Mouse (Mus musculus) left cerebral cortex, adult 2 months (tissue): Measurements from ENCODE around the gene Ssbp3. TPM values are rescaled to one million over a fixed set of nuclear protein-coding genes. Genes with fewer than 3 reads are reported as not detected.

Source experiments
- DNase-seq, 2 experiments: peaks; one replicate each; pipeline ENCODE4 v3.0.0; 2021 to 2022; ENCODE audit warnings: low spot score in 2 of 2, mixed read lengths in 1 of 2; ENCODE audit errors: extremely low spot score in 1 of 2
- H3K27ac ChIP-seq: fragments of 200-600 bp; 2 replicates; pipeline ENCODE4 v1.8.1; 2022
- H3K4me3 ChIP-seq: fragments of 200-600 bp; 2 replicates; pipeline ENCODE4 v1.8.1; 2022
- CTCF ChIP-seq: fragments of 200-600 bp; IDR thresholded peaks from 2 replicates; pipeline ENCODE4 v1.8.1; 2022; ENCODE audit warnings: antibody characterized with exemption, mild to moderate bottlenecking, moderate library complexity
- intact Hi-C: fragments of 180-260 bp; cut with DNase I; formaldehyde crosslinking; loops from one replicate; pipeline ENCODE4 v1.15.1; 2025
- long read RNA-seq, 2 experiments: library from polyadenylated mRNA; stranded (forward); transcript quantifications; one replicate each; pipeline ENCODE4 v2.0.0; 2021; ENCODE audit warnings: borderline mapping rate in 2 of 2
- total RNA-seq, 2 experiments: library from RNA; stranded (reverse); gene quantifications; 2 replicates each; pipeline ENCODE4 v1.2.3; 2021

Gene Ssbp3
- 100 to 1,000 TPM; 181 to 187 TPM for total RNA-seq
- long read RNA-seq, experiment 1, transcript Ssbp3-202 (17 exons, 1,924 nt) = major isoform, 112 of 173 reads
- long read RNA-seq, experiment 1, transcript Ssbp3-201 (18 exons, 3,195 nt) = minor isoform, 6 of 173 reads
- long read RNA-seq, experiment 1, partial matches to known transcripts = 11 of 173 reads
- long read RNA-seq, experiment 1, other reads (novel, unspliced or antisense) = 44 of 173 reads
- long read RNA-seq, experiment 2, transcript Ssbp3-202 (17 exons, 1,924 nt) = major isoform, 79 of 136 reads
- long read RNA-seq, experiment 2, partial matches to known transcripts = 20 of 136 reads
- long read RNA-seq, experiment 2, other reads (novel, unspliced or antisense) = 33 of 136 reads

DNA sequence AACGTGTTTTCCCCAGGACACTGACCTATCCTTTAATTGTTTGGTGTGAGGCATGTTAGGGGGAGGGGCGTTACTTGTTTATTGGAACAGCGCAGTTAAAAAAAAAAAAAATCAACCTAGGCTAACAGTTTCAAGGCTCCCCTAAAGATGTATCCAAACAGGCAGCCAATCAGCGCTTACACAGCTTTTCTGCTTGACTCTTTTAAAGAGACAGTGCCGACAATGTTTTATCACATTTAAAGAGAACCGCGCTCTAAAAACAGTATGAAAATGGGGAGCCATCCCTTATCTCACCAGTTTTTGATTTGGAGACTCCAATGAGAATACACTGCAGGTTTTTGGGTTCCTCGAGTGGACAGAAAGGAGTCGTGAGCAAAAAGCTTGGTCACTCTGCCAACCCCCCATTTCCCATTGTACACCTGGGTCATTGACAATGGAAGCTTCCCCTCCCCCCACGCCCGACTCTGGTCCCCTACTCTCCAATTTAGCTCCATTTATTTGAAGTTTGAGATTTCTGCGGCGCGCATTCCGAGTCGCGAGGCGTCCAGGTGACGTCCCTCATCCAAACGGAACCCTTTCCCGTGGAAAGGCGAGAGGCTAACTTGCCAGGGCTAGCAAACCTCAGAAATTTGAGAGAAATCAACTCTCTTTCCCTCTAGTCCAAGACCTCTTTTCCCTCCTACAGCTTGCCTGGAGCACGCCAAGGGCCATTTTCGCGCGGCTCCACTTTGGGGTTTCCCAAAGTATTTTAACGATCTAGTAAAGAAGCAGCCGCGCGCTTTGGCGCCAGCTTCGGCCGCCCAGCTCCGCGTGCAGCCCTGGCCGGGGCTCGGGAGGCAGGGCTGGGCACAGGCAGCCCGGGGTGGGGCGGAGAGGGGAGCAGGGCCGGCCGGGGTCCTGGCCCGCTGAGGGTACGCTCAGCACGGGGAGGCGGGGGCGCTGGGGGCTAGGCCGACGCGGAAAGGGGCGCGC is at the start of gene Ssbp3:
Gene Ssbp3 (plus strand): TSS at position 501 of the 972 bp plus-strand sequence.
- TF ChIP-seq CTCF = no peak
- intact Hi-C loops = loop anchor here (1.0 to 5.0 kb wide), 3 partner anchors 70 to 252 kb away; no protein-coding TSS in a partner anchor
- Histone ChIP-seq H3K27ac (peak within 1 kb of the TSS; percentile 84), H3K4me3 (peak within 1 kb of the TSS; percentile 83)
- peak in 1 of 2 experiments; percentile 44 for DNase-seq

DNA sequence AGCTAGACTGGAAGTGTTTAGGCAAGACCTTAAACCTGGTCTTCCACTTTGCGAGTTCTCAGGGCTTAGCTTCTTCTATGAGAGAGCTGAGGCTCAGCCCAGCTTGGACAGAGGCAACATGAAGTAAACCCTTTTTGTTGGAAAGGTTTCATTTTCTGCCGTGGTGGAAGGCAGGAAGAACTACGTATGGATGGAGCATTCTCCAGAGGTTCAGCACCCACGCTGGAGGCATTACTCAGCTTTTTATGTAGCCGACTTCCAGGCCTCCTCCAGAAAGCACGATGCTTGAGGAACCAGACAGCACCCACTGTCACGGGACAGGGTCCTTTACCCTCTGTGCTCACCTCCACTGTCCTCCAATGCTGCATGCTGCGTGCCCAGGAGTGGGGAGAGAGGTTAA is 48.6 kb upstream of the Ssbp3 start:
- intact Hi-C loops = no loop called here
- no peak for DNase-seq
- H3K4me3 ChIP-seq = no peak overlapping the region
- TF ChIP-seq CTCF = no peak
- no peak overlapping the region for H3K27ac ChIP-seq

DNA sequence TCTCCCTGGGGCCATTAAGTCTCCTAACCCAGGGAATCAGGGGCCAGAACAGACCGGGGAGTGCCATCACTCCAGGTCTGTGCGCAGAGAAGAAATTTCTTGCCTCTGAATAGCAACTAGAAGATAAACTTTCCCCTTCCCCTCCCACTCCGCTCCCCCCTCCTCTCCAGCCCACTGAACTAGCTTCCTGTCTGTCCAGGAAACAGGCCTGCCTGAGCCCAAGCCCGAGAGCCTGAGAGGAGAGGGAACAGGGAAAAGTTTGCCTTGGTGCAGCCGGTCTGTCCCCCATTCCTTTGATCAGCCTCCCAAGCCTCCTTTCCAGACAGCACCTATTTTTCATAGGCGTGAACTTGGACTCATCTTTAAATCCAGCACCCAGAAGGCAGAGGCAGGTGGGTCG is 48.2 kb upstream of the Ssbp3 start:
- no peak for DNase-seq
- Histone ChIP-seq H3K4me3 (no peak overlapping the region), H3K27ac (no peak overlapping the region)
- no peak for TF ChIP-seq CTCF
- intact Hi-C loops = no loop called here

DNA sequence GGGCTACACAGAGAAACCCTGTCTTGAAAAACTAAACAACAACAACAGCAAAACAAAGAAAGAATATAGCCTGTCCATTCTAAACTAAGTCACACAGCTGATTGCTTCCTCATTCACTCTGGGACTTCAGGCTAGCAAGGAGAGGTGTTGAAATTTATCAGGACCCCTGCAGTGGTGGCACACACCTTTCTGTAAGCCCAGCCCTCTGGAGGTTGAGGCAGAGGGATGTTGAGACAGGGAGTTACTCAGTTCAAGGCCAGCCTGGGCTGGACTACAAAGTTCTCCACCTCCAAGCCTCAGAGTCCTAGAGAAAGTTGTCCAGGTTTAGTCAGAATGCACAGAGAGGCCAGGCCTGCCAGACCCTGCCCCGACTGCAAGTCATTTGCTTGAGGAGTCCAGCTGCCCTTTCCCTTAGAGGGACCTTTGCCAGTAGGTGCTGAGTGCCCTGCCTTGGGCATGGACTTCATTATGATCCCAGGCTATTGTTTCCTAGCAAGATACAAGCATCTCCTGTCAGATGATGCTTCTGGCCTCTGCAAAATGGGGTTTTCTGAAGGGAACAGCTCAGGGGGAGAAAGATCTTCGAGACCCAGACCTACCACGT is 47.6 kb upstream of the Ssbp3 start:
- no peak for DNase-seq
- intact Hi-C loops = no loop called here
- TF ChIP-seq CTCF = no peak
- Histone ChIP-seq H3K27ac (no peak overlapping the region), H3K4me3 (no peak overlapping the region)

DNA sequence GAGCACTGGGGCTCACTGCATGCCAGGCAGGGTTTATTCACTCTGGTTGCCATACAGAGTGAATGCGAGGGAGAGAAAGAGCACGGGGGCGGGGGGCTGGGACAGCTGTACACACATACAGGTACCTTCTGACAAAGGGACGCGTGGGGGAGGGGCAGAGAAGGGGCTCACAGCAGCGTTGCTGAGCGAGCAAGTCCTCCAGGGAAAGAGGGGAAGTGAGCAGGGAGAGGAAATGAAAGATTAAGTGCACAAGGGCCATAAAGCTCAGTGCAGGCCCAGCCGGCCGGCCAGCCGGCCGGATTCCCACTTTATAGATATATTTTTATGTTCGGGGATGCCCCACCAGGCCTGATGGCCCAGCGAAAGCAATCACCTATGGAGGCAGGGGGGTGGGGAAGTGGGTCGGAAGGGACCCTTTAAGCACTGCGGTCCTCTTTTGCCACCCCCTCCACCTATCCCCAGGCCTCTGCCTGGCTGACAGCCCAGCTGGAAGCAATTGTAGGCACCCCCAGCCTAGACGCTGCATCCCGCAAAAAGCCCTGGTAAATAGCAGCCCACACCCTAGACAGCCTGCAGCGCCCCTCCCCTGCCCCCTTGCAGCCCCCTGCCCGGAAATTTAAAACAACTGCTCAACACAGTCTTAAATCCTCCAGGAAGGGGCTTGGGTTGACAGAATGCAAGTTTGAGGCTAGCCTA is 44.9 kb upstream of the Ssbp3 start:
- Histone ChIP-seq H3K4me3 (no peak overlapping the region), H3K27ac (no peak overlapping the region)
- no peak for DNase-seq
- TF ChIP-seq CTCF = no peak
- intact Hi-C loops = no loop called here

DNA sequence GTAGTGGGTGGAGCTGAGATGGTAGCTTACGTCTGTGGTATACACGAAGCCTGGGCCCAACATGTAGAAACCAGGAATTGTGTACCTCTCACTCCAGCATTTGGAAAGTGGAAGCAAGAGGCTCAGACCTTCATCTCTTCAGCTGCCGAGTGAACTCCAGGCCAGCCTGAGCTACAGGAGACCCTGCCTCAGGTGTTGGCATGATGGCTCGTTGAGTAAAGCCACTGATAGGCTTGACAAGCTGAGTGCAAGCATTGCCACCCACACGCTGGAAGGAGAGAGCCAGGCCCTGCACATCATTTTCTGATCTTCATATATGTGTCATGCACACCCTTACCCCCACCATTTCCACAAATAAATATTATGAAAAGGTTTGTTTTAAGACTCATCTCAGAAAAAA is 44.1 kb upstream of the Ssbp3 start:
- intact Hi-C loops = no loop called here
- no peak for TF ChIP-seq CTCF
- no peak overlapping the region for H3K27ac ChIP-seq
- DNase-seq = no peak
- no peak overlapping the region for H3K4me3 ChIP-seq

DNA sequence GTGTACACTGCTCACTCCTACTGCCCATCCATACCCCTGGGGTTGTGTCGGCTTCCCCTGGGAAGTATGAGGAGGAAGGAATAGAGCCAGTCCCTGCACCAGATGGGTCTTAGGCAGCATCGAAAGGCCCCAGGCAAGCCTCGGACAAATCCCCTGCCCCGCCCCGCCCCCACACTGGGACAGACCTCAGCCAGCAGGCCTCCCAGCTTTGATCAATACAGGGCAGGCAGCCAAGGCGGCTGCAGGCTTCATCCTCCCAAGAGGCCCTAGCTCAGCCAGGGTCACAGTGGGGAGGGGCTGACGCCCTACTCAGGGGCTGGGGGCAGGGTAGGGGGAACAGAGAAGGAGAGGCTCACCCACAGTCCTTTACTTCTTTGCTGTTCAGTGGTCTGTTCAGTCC is 43.7 kb upstream of the Ssbp3 start:
- intact Hi-C loops = no loop called here
- H3K27ac ChIP-seq = no peak overlapping the region

DNA sequence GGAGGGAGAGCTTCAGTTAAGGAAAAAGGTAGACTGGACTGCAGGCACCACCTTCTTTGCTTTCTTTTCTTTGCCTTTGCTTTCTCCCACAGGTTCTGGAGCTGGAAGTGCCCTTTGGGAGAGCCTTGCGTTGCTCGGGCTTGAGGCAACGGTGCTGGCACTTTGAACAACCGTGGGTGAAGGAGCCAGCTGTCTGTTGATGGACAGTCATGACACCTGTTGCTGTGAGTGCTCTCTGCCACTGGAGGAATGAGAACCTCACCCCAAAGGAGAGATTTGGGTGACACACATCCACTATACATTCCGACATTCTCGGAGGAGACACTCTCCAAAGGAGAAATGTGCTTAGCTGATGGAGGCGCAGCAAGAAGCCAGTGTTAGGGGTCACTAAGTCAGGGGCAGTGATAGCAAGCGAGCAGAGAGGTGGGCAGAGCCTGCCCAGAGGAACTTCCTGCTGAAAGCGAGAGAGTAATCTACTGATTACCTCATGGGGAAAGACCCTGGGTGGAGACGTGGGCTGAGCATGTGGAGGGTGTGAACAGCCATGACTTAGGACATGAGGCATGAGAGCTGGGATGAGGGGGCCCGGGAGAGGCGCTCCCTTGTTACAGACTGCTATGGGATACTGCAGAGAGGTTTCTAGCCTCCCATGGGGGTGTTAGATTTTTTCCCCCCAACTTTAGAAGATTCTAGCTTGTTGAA is 41.6 kb upstream of the Ssbp3 start:
- intact Hi-C loops = no loop called here
- no peak for TF ChIP-seq CTCF
- no peak for DNase-seq
- Histone ChIP-seq H3K4me3 (no peak overlapping the region), H3K27ac (no peak overlapping the region)

More for the DNA sequence above, 43.7 kb upstream of the Ssbp3 start:
- TF ChIP-seq CTCF = no peak
- no peak overlapping the region for H3K4me3 ChIP-seq
- peak in 1 of 2 experiments; percentile 52 for DNase-seq

DNA sequence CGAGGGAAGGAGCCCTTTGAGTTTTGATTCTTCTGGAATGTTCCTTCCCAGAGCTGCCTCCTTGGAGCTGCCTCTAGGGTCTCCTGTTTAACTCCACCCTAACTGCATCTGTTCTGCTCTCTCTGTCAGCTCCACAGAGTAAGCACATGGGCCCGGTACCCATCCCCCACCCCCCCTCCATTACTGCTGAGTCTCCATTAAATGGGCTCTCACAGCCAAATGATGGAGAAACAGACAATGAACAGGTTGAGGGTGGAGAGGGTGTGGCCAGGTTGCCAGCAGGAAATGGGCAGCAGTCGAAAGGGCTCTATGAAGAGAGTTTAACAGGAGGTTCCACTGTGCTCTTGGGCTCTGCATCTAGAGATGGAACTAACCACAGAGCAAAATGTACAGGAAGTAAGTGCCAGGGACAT is 41.0 kb upstream of the Ssbp3 start:
- TF ChIP-seq CTCF = no peak
- Histone ChIP-seq H3K27ac (no peak overlapping the region), H3K4me3 (no peak overlapping the region)
- intact Hi-C loops = no loop called here
- DNase-seq = no peak

DNA sequence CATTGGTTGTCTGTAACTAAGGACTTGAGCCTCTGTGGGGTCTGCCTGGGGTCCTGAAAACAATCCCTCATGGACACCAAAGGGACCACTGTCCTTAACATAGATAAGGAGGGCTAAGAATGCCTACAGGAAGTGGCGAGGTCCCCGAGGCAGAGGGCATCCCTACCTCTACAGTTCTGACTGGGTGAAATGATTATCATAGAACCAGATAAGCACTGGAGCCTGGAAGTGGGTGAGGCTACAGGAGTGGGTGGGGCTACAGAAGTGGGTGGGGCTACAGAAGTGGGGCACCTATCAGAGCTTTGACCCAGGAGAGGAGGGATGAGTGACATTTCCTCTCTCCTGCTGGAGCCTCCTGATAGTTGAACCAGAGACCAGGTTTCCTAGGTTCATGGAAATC is 39.9 kb upstream of the Ssbp3 start:
- no peak overlapping the region for H3K27ac ChIP-seq
- intact Hi-C loops = no loop called here
- no peak for TF ChIP-seq CTCF
- DNase-seq = no peak
- no peak overlapping the region for H3K4me3 ChIP-seq

DNA sequence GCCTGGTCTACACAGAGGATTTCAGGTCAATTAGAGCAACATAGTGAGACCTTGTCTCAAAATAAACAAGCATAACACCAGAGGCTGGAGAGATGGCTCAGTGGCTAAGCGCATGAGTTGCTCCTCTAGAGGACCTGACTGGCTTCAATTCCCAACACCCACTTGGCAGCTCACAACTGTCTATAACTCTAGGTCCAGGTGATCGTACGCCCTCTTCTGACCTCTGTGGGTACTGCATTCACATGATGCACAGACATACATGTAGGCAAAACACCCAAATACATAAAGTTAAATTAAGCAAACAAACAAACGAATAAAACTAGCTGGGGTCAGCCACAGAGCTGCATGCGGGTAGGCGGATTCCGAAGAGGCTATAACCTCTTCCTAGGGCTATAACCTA is 36.0 kb upstream of the Ssbp3 start:
- Histone ChIP-seq H3K27ac (no peak overlapping the region), H3K4me3 (no peak overlapping the region)
- DNase-seq = no peak
- intact Hi-C loops = no loop called here
- no peak; the same call in 1 of the 2 replicates for TF ChIP-seq CTCF
